Mouse (Mus musculus): ENCODE data around the gene Heatr6. TPM values are rescaled to one million over a fixed set of nuclear protein-coding genes. Genes with fewer than 3 reads are reported as not detected.

Heatr6 gene
- polyA plus RNA-seq, 1 experiment from 2014 or later, result 6.0 TPM

GRCm38 (mm10) chr11:83717042-83717665, 36.3 kb upstream of the Heatr6 start:
- H3K27ac ChIP-seq (ENCODE audit: low read depth), result no peak overlapping the region
- WGBS (ENCODE audit: insufficient replicate concordance), result 65% methylated on average over 6 of the region's 6 CpGs
- DNase-seq, result no peak
- TF ChIP-seq EP300 (IDR thresholded peaks at IDR 0.05; ENCODE audit: low read depth), result no peak
- no peak for TF ChIP-seq CTCF (IDR thresholded peaks at IDR 0.05; ENCODE audit: low read depth)
- H3K27me3 ChIP-seq (ENCODE audit: insufficient read depth, low read length), result no peaks in the 10 kb centered on the region
- no peaks in the 10 kb centered on the region for H3K9me3 ChIP-seq (ENCODE audit: low read length)
- no peaks in the 10 kb centered on the region for H3K4me1 ChIP-seq (ENCODE audit: insufficient read depth)
- no peak overlapping the region for H3K4me3 ChIP-seq (ENCODE audit: low read depth, low read length)
- no peak for ATAC-seq
- no peaks in the 10 kb centered on the region for H3K36me3 ChIP-seq (replicated peaks; ENCODE audit: insufficient read depth, low read length)
- no peak overlapping the region for H3K4me2 ChIP-seq (ENCODE audit: low read depth, low read length)
- no peak overlapping the region for H3K9ac ChIP-seq (replicated peaks)

- ATAC-seq (peak; percentile 57; the same call in 1 of the 2 replicates), DNase-seq (no peak)
- Histone ChIP-seq H3K9me3 (ENCODE audit: low read length) (no peaks in the 10 kb centered on the region), H3K27ac (ENCODE audit: low read depth) (no peak overlapping the region), H3K9ac (replicated peaks) (no peak overlapping the region), H3K36me3 (replicated peaks; ENCODE audit: insufficient read depth, low read length) (no peaks in the 10 kb centered on the region), H3K4me3 (ENCODE audit: low read depth, low read length) (no peak overlapping the region), H3K4me1 (ENCODE audit: insufficient read depth) (no peaks in the 10 kb centered on the region), H3K27me3 (ENCODE audit: insufficient read depth, low read length) (no peaks in the 10 kb centered on the region), H3K4me2 (ENCODE audit: low read depth, low read length) (no peak overlapping the region)
- TF ChIP-seq CTCF (IDR thresholded peaks at IDR 0.05; ENCODE audit: low read depth), result no peak
- TF ChIP-seq EP300 (IDR thresholded peaks at IDR 0.05; ENCODE audit: low read depth), result no peak
These were observed 32.7 kb upstream of the Heatr6 start for GRCm38 (mm10) chr11:83720766-83721165.

GRCm38 (mm10) chr11:83728757-83729432, 24.6 kb upstream of the Heatr6 start:
- no peak for TF ChIP-seq EP300 (IDR thresholded peaks at IDR 0.05; ENCODE audit: low read depth)
- peak; percentile 69 for TF ChIP-seq CTCF (IDR thresholded peaks at IDR 0.05; ENCODE audit: low read depth)
- no peak overlapping the region for H3K27ac ChIP-seq (ENCODE audit: low read depth)
- no peaks in the 10 kb centered on the region for H3K4me1 ChIP-seq (ENCODE audit: insufficient read depth)
- no peak for ATAC-seq
- H3K36me3 ChIP-seq (replicated peaks; ENCODE audit: insufficient read depth, low read length), result no peaks in the 10 kb centered on the region
- no peak overlapping the region for H3K4me3 ChIP-seq (ENCODE audit: low read depth, low read length)
- H3K9me3 ChIP-seq (ENCODE audit: low read length), result no peaks in the 10 kb centered on the region
- H3K4me2 ChIP-seq (ENCODE audit: low read depth, low read length), result no peak overlapping the region
- no peak overlapping the region for H3K9ac ChIP-seq (replicated peaks)
- WGBS (ENCODE audit: insufficient replicate concordance), result 57% methylated on average over 3 of the region's 3 CpGs
- H3K27me3 ChIP-seq (ENCODE audit: insufficient read depth, low read length), result no peaks in the 10 kb centered on the region
- DNase-seq, result no peak

- Histone ChIP-seq H3K4me2 (ENCODE audit: low read depth, low read length) (no peak overlapping the region), H3K9ac (replicated peaks) (no peak overlapping the region), H3K4me1 (ENCODE audit: insufficient read depth) (no peaks in the 10 kb centered on the region), H3K36me3 (replicated peaks; ENCODE audit: insufficient read depth, low read length) (no peaks in the 10 kb centered on the region), H3K27ac (ENCODE audit: low read depth) (no peak overlapping the region), H3K4me3 (ENCODE audit: low read depth, low read length) (no peak overlapping the region), H3K27me3 (ENCODE audit: insufficient read depth, low read length) (no peaks in the 10 kb centered on the region), H3K9me3 (ENCODE audit: low read length) (no peaks in the 10 kb centered on the region)
- DNase-seq (no peak), ATAC-seq (peak; percentile 29; the same call in 1 of the 2 replicates)
- TF ChIP-seq EP300 (IDR thresholded peaks at IDR 0.05; ENCODE audit: low read depth), result 0 out of 2 replicates have a peak, but pooled peaks have one; percentile 14
- TF ChIP-seq CTCF (IDR thresholded peaks at IDR 0.05; ENCODE audit: low read depth), result no peak
- WGBS (ENCODE audit: insufficient replicate concordance), result 81% methylated on average over 1 of the region's 1 CpGs
These were observed 22.4 kb upstream of the Heatr6 start for GRCm38 (mm10) chr11:83731116-83731515.

GRCm38 (mm10) chr11:83733071-83733640, 20.3 kb upstream of the Heatr6 start:
- Histone ChIP-seq H3K9me3 (ENCODE audit: low read length) (no peaks in the 10 kb centered on the region), H3K4me2 (ENCODE audit: low read depth, low read length) (no peak overlapping the region), H3K4me3 (ENCODE audit: low read depth, low read length) (no peak overlapping the region), H3K36me3 (replicated peaks; ENCODE audit: insufficient read depth, low read length) (no peaks in the 10 kb centered on the region), H3K9ac (replicated peaks) (no peak overlapping the region), H3K27ac (ENCODE audit: low read depth) (no peak overlapping the region), H3K4me1 (ENCODE audit: insufficient read depth) (peaks cover 10% of the 10 kb centered on the region), H3K27me3 (ENCODE audit: insufficient read depth, low read length) (no peaks in the 10 kb centered on the region)
- ATAC-seq (no peak), DNase-seq (no peak)
- TF ChIP-seq CTCF (IDR thresholded peaks at IDR 0.05; ENCODE audit: low read depth) (peak; percentile 51), EP300 (IDR thresholded peaks at IDR 0.05; ENCODE audit: low read depth) (no peak)
- 63% methylated on average over 5 of the region's 5 CpGs for WGBS (ENCODE audit: insufficient replicate concordance)

- no peak overlapping the region for H3K9ac ChIP-seq (replicated peaks)
- no peaks in the 10 kb centered on the region for H3K36me3 ChIP-seq (replicated peaks; ENCODE audit: insufficient read depth, low read length)
- no peak overlapping the region for H3K27ac ChIP-seq (ENCODE audit: low read depth)
- no peaks in the 10 kb centered on the region for H3K27me3 ChIP-seq (ENCODE audit: insufficient read depth, low read length)
- no peak overlapping the region for H3K4me3 ChIP-seq (ENCODE audit: low read depth, low read length)
- TF ChIP-seq EP300 (IDR thresholded peaks at IDR 0.05; ENCODE audit: low read depth) (no peak), CTCF (IDR thresholded peaks at IDR 0.05; ENCODE audit: low read depth) (no peak)
- 68% methylated on average over 1 of the region's 1 CpGs for WGBS (ENCODE audit: insufficient replicate concordance)
- no peaks in the 10 kb centered on the region for H3K9me3 ChIP-seq (ENCODE audit: low read length)
- ATAC-seq (no peak), DNase-seq (no peak)
- no peak overlapping the region for H3K4me2 ChIP-seq (ENCODE audit: low read depth, low read length)
- H3K4me1 ChIP-seq (ENCODE audit: insufficient read depth), result peaks cover 10% of the 10 kb centered on the region
These were observed 19.3 kb upstream of the Heatr6 start for GRCm38 (mm10) chr11:83734215-83734614.
